Mouse (Mus musculus) hindbrain, embryonic 14.5 days (tissue): ENCODE data around the gene Gucy2e. TPM values are rescaled to one million over a fixed set of nuclear protein-coding genes. Genes with fewer than 3 reads are reported as not detected.
A peak's percentile ranks its signal among the peaks of the same experiment; 100 is the strongest.

Experiments used
- ATAC-seq: fragments of 200-750 bp; cut with Nextera tagmentation; 2 replicates; pipeline ENCODE4 v1.8.0; 2017; ENCODE audit warnings: moderate number of reproducible peaks, mild to moderate bottlenecking, moderate TSS enrichment, moderate library complexity; ENCODE audit not compliant: low FRiP score
- DNase-seq: peaks from one replicate; pipeline ENCODE4 v3.0.0-alpha.2; 2015; ENCODE audit warnings: low spot score
- H3K27ac ChIP-seq: fragments of 300-500 bp; sonication (generic); 2 replicates; pipeline ENCODE4 v1.5.1; 2014; ENCODE audit warnings: mild to moderate bottlenecking, moderate library complexity
- H3K27me3 ChIP-seq: fragments of 300-500 bp; sonication (generic); 2 replicates; pipeline ENCODE4 v1.6.1; 2014; ENCODE audit warnings: mild to moderate bottlenecking, low read length, mixed read lengths; ENCODE audit not compliant: control insufficient read depth, insufficient read depth
- H3K36me3 ChIP-seq: fragments of 300-500 bp; sonication (generic); replicated peaks from 2 replicates; pipeline ENCODE4 v1.6.1; 2014; ENCODE audit not compliant: control insufficient read depth, insufficient read depth
- H3K4me1 ChIP-seq: fragments of 300-500 bp; sonication (generic); replicated peaks from 2 replicates; pipeline ENCODE4 v1.6.1; 2014; ENCODE audit warnings: antibody characterized with exemption, low read length, mixed read lengths; ENCODE audit not compliant: control insufficient read depth, insufficient read depth
- H3K4me2 ChIP-seq: fragments of 300-500 bp; sonication (generic); replicated peaks from 2 replicates; pipeline ENCODE4 v1.6.1; 2014; ENCODE audit warnings: mild to moderate bottlenecking, moderate library complexity
- H3K4me3 ChIP-seq: fragments of 300-500 bp; sonication (generic); replicated peaks from 2 replicates; pipeline ENCODE4 v1.5.1; 2014; ENCODE audit warnings: mild to moderate bottlenecking, low read length
- H3K9ac ChIP-seq: fragments of 300-500 bp; sonication (generic); 2 replicates; pipeline ENCODE4 v1.6.1; 2014
- H3K9me3 ChIP-seq: fragments of 300-500 bp; sonication (generic); 2 replicates; pipeline ENCODE4 v1.6.1; 2016; ENCODE audit warnings: low read length; ENCODE audit not compliant: control insufficient read depth
- WGBS: fragments of 180-500 bp; shearing (Covaris S2); extraction: QIAGEN DNeasy Blood & Tissue Kit; methylation state at CpG from one replicate; pipeline ENCODE4 v1.1.7; 2014; 5-methylcytosine and 5-hydroxymethylcytosine counted together
- polyA plus RNA-seq: library from polyadenylated mRNA; unstranded; fragments of >200 nt; fragmentation: Nextera tagmentation; extraction: Ambion mirVana; gene quantifications from 2 replicates; pipeline ENCODE4 v1.2.1, GENCODE M21; 2014

The Gucy2e gene
- polyA plus RNA-seq, 1 experiment from 2014 or later, result 0.29 TPM

DNA sequence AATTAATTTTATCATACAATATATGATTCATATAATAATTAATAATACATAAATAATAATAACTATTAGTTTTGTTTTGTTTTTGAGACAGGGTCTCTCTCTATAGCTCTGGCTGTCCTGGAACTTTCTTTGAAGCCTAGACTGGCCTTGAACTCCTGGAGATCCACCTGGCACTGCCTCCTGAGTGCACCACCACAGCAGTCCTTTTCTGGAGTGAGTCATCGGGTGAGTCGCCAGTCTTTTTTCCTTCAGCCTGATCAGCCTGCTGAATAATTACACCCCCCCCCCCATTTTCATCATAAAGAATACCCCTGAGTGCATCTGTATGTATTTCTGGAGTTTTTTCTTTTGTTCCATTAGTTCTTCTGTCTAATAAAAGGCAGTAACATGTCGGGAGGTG, 12.3 kb upstream of the Gucy2e start:
- no peak overlapping the region for H3K27ac ChIP-seq
- DNase-seq, result no peak
- ATAC-seq, result no peak
- H3K4me1 ChIP-seq, result no peaks in the 10 kb centered on the region
- H3K9ac ChIP-seq, result no peak overlapping the region
- H3K4me3 ChIP-seq, result no peak overlapping the region
- no peaks in the 10 kb centered on the region for H3K9me3 ChIP-seq
- no peaks in the 10 kb centered on the region for H3K36me3 ChIP-seq
- WGBS, result 85% methylated on average over 3 of the region's 3 CpGs
- no peak overlapping the region for H3K4me2 ChIP-seq
- no peaks in the 10 kb centered on the region for H3K27me3 ChIP-seq

DNA sequence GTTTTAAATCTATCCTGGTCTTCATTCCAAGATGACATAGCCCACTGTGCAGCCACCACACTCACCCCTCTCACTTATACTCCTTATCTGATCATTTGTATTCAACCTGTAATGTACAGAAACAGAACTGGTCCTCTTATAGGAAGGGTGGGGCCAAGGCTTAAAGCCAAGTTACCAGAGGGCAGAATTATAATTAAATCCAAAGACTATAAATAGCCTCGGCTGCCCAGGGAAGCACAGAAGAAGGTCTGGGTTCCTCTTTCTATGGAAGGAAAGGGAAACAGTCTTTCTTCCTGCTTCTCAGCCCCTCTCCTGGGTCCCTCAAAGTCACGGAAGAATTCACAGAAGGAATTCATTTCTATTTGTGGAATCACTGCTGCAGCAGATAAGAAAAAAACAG, 8.8 kb upstream of the Gucy2e start:
- 54% methylated on average over 2 of the region's 2 CpGs for WGBS
- Histone ChIP-seq H3K36me3 (no peaks in the 10 kb centered on the region), H3K27me3 (no peaks in the 10 kb centered on the region), H3K4me3 (no peak overlapping the region), H3K4me2 (peak overlapping the region; percentile 11; the same call in 1 of the 2 replicates), H3K27ac (no peak overlapping the region), H3K4me1 (no peaks in the 10 kb centered on the region), H3K9me3 (no peaks in the 10 kb centered on the region), H3K9ac (no peak overlapping the region)
- DNase-seq, result no peak
- no peak for ATAC-seq

DNA sequence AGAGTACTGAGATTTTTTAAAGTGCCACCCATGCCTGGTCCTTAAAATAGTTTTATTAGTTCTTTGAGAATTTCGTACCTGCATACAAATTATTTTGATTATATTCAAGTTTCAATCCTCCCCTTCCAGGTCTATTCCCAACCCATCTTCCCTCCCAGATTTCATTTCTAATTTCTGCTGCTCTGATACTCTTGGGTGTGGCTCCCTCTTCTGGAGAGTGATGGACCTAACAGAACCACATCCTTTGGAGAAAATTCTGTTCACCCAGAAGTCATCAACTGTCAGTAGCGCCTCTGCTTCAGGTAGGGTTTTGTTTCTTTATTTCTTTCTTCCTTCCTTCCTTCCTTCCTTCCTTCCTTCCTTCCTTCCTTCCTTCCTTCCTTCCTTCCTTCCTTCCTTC, 8.1 kb upstream of the Gucy2e start:
- Histone ChIP-seq H3K4me3 (no peak overlapping the region), H3K27me3 (no peaks in the 10 kb centered on the region), H3K4me1 (no peaks in the 10 kb centered on the region), H3K27ac (no peak overlapping the region), H3K9me3 (no peaks in the 10 kb centered on the region), H3K36me3 (no peaks in the 10 kb centered on the region), H3K9ac (no peak overlapping the region), H3K4me2 (no peak overlapping the region)
- DNase-seq (peak; percentile 80), ATAC-seq (no peak)
- WGBS, result 28% methylated on average over 2 of the region's 2 CpGs

DNA sequence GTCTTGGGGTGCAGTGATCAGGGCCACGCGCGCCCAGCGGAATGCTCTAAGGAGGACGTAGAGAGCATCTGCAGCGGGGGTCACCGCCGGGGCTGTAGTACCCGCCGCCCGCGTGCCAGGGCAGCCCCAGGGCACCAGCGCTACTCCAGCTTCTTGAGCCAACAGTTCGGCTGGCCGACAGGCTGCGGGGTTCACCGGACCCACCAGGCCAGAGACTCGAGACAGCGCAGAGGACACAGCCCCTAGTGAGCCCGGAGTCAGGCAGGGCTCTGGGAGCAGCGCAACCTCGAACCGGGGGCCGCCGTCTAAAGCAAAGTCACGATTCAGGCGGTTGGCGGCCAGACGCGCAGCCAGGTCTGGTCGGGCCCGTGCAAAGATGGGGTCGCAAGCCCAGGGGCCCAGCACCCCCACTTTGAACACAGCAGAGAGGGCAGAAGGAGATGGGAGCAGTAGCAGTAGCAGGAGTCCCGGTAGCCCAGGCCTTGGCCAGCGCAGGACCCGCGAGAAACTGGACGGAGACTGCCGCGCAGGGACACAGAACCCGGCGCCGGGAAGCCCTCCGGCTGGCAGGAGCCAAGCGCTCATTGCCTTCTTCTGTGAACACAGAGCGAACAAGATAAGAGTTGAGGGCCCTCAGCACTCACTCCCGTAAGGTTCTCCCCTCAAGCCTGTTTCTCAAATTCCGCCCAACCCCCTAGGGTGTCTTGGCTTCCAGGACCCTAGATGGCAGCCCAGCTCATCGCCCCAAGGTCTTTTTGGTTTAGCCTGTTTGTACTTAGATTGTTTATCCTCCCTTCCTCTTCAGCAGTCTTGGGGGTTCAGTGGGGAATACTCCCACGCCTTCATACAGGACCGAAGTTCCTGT, 543 bp downstream of the Gucy2e start:
- peak overlapping the region; percentile 58 for H3K9ac ChIP-seq
- 0 out of 2 replicates have a peak overlapping the region, but pooled peaks have one; percentile 70 for H3K27ac ChIP-seq
- peak overlapping the region; percentile 45 for H3K4me3 ChIP-seq
- ATAC-seq, result no peak
- H3K9me3 ChIP-seq, result no peaks in the 10 kb centered on the region
- H3K4me1 ChIP-seq, result peaks cover 4% of the 10 kb centered on the region; the same call in 1 of the 2 replicates
- 2% methylated on average over 51 of the region's 51 CpGs for WGBS
- H3K4me2 ChIP-seq, result peak overlapping the region; percentile 82
- DNase-seq, result no peak
- H3K36me3 ChIP-seq, result no peaks in the 10 kb centered on the region
- H3K27me3 ChIP-seq, result peaks cover 26% of the 10 kb centered on the region

DNA sequence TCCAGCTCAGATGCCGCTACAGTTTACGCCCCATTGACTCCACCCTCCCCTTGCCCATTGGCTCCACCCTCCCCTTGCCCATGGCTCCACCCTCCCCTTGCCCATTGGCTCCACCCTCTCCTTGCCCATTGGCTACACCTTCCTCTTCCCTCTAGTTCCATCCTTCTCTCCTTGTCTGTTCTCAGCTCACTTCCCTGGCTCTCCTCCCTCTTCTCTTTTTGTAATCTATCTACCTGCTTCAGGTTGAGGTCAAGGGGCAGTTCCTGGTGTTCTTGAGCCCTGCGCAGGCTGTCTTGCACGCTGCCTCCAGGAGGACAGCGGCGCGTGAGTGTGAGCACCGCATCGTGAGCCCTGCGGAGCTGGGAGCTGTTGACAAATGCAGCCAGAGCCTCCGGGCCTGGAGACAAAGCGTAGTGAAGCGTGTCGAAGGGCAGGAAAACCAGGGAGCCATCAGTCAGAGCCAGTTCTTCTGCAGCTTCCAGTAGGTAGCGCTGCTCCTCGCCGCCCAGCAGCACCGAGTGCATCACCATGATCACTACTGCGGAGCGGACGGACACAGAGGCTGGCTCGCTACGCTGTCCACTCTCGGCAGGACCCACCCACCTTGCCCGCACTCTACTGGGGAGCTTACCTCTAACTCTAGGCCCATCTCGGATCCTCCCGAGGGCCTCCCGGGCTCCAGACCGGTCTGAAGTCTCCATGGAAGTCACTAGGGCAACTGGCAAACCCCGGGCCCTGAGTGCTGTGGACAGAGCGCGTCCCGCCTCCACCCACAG, 1.4 kb downstream of the Gucy2e start:
- Histone ChIP-seq H3K4me2 (peak overlapping the region; percentile 82), H3K27ac (peak overlapping the region; percentile 70), H3K9me3 (no peaks in the 10 kb centered on the region), H3K36me3 (no peaks in the 10 kb centered on the region), H3K27me3 (peaks cover 26% of the 10 kb centered on the region), H3K4me1 (peaks cover 4% of the 10 kb centered on the region; the same call in 1 of the 2 replicates), H3K4me3 (peak overlapping the region; percentile 45), H3K9ac (peak overlapping the region; percentile 58)
- ATAC-seq (peak; percentile 90), DNase-seq (peak; percentile 71)
- 1% methylated on average over 31 of the region's 33 CpGs for WGBS

DNA sequence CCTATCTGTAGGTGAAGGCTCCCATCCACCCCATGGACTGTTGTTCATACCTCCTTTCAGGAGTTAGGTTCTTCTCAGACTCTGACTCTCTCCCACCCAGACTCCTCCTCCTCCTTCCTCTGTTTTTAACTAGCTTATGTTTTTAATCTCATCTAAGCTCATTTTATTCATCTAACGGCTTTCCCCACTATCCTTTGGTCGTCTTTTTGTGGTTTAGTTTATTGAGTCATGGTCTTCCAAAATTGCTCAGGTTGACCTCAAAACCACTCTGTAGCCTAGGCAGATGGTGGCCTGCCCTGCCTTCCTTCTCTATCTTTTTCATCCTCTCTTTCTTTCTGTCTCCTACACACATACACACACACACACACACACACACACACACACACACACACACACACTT, 3.7 kb downstream of the Gucy2e start:
- H3K4me2 ChIP-seq, result no peak overlapping the region
- WGBS, result 79% methylated on average over 2 of the region's 2 CpGs
- H3K9ac ChIP-seq, result no peak overlapping the region
- ATAC-seq (no peak), DNase-seq (no peak)
- peaks cover 4% of the 10 kb centered on the region; the same call in 1 of the 2 replicates for H3K4me1 ChIP-seq
- H3K27me3 ChIP-seq, result peaks cover 26% of the 10 kb centered on the region
- no peak overlapping the region for H3K27ac ChIP-seq
- H3K9me3 ChIP-seq, result no peaks in the 10 kb centered on the region
- H3K36me3 ChIP-seq, result no peaks in the 10 kb centered on the region
- H3K4me3 ChIP-seq, result no peak overlapping the region

DNA sequence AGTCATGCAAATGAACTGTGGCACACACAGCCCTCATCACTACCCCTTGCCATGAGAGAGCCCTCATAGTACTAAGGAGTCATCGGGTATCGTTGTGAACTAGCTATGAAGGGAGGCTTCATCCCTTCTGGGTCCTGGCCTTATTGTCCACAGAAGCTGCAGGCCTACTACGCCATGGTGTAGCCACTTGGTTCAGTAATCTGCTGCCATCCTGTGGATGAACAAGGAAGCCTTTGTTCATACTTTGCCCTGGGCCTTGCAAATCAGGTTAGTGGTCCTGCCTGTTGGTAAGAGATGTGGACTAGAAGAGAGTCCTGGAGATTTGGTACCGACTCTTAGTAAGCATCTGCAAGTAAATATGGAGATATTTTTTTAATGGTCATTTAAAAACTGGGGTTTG, 6.4 kb downstream of the Gucy2e start:
- ATAC-seq (no peak), DNase-seq (no peak)
- H3K4me2 ChIP-seq, result no peak overlapping the region
- H3K27me3 ChIP-seq, result no peaks in the 10 kb centered on the region; the same call in none of the 2 replicates
- H3K27ac ChIP-seq, result no peak overlapping the region
- WGBS, result 83% methylated on average over 4 of the region's 4 CpGs
- no peak overlapping the region for H3K4me3 ChIP-seq
- H3K36me3 ChIP-seq, result no peaks in the 10 kb centered on the region
- H3K9ac ChIP-seq, result no peak overlapping the region
- peaks cover 4% of the 10 kb centered on the region; the same call in 1 of the 2 replicates for H3K4me1 ChIP-seq
- H3K9me3 ChIP-seq, result no peaks in the 10 kb centered on the region

DNA sequence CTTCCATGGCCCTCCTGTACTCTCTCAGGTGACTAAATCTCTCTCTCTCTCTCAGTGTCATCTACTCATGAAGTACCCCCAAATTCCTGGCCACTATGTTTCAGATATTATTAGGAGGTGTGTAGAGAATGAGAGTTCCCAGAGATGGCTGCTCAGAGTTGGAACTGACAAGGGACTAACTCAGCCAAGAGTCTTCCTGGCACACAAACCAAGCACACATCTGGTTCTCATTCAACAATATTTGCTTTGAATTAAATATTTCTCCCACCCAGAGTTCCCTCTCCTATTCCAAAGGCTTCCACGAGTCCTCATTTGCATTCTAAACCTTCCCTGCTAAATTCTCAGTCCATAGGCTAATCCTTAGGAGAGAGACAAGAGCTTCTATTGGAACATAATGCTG, 11.1 kb downstream of the Gucy2e start:
- Histone ChIP-seq H3K36me3 (no peaks in the 10 kb centered on the region), H3K27ac (no peak overlapping the region), H3K4me1 (no peaks in the 10 kb centered on the region), H3K4me3 (no peak overlapping the region), H3K4me2 (no peak overlapping the region), H3K9ac (no peak overlapping the region), H3K9me3 (no peaks in the 10 kb centered on the region), H3K27me3 (no peaks in the 10 kb centered on the region)
- WGBS, result 74% methylated on average over 1 of the region's 1 CpGs
- no peak for ATAC-seq
- DNase-seq, result no peak

DNA sequence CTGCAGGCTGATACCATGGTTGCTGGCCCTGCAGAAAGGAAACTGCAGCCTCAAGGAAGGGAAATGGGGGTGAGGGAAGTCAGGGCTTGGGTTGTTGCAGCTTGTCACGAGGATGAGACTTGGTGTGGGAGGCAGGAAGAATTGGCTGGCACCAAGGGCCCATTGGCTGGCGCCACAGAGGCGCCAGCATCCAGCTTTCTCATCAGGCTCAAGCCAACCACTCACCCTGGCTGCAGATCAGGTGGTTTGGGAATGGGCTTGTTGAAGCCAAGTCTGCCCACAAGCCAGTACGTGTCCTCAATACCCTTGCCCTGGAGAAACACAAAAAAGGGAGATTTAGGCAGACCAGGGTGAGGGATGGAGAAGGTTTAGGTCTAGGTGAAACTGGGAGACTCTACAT, 13.7 kb downstream of the Gucy2e start:
- DNase-seq, result no peak
- WGBS, result 87% methylated on average over 4 of the region's 4 CpGs
- H3K9me3 ChIP-seq, result no peaks in the 10 kb centered on the region
- H3K27me3 ChIP-seq, result no peaks in the 10 kb centered on the region
- ATAC-seq, result no peak
- H3K9ac ChIP-seq, result no peak overlapping the region
- H3K4me2 ChIP-seq, result no peak overlapping the region
- no peaks in the 10 kb centered on the region for H3K36me3 ChIP-seq
- H3K4me3 ChIP-seq, result no peak overlapping the region
- no peak overlapping the region for H3K27ac ChIP-seq
- H3K4me1 ChIP-seq, result no peaks in the 10 kb centered on the region
